Mouse (Mus musculus): ENCODE data around the gene Swt1.

DNA sequence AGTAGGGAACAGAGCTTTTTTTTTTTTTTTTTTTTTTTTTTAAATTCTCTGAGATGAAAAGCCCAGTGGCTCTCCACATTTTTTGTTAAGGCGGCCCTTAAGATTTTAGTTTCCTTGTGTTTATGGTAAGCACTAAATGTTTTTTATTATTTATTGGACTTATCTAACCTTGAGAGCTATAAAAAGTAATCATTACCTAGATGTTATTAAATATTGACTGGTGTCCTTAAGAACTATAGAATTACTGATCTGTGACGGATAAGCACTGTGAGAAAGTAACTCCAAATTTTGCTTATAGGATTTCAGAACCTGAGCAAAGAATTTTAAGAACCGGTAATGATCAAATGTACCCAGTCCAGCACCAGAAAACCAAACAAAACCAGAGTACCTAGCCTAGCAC is 95.4 kb downstream of the Swt1 start:
- TF ChIP-seq POLR2A (IDR thresholded peaks at IDR 0.05; ENCODE audit: control insufficient read depth, extremely low read depth, insufficient read depth, low read length, poor library complexity) (no peak), CTCF (IDR thresholded peaks at IDR 0.05; ENCODE audit: borderline replicate concordance, control insufficient read depth, extremely low read depth, insufficient read depth, low read length, poor library complexity) (no peak)
